Mouse (Mus musculus) testis, adult 2 months (tissue): Measurements from ENCODE around the gene Btbd7. TPM values are rescaled to one million over a fixed set of nuclear protein-coding genes. Genes with fewer than 3 reads are reported as not detected.

Experiments
- H3K27ac ChIP-seq: fragments of 200-500 bp; 2 replicates; pipeline ENCODE4 v1.5.1; 2012; ENCODE audit warnings: low read depth, low read length; ENCODE audit not compliant: control insufficient read depth, insufficient read depth
- H3K27me3 ChIP-seq: fragments of 200-500 bp; 2 replicates; pipeline ENCODE4 v1.6.1; 2012; ENCODE audit warnings: mild to moderate bottlenecking, low read length, moderate library complexity; ENCODE audit not compliant: control insufficient read depth, insufficient read depth
- H3K36me3 ChIP-seq: fragments of 200-500 bp; 2 replicates; pipeline ENCODE4 v1.6.1; 2012; ENCODE audit warnings: mild to moderate bottlenecking, low read length; ENCODE audit not compliant: control insufficient read depth, insufficient read depth
- H3K4me1 ChIP-seq: fragments of 200-500 bp; 2 replicates; pipeline ENCODE4 v1.6.1; 2012; ENCODE audit warnings: low read length; ENCODE audit not compliant: control insufficient read depth, insufficient read depth
- H3K4me3 ChIP-seq: fragments of 200-500 bp; 2 replicates; pipeline ENCODE4 v1.5.1; 2012; ENCODE audit warnings: low read depth, mild to moderate bottlenecking, low read length, moderate library complexity, mixed read lengths; ENCODE audit not compliant: control insufficient read depth
- CTCF ChIP-seq: fragments of 200-500 bp; IDR thresholded peaks from 2 replicates; pipeline ENCODE4 v1.5.1; 2012; ENCODE audit warnings: low read depth, mild to moderate bottlenecking, inconsistent platforms, low read length, moderate library complexity; ENCODE audit not compliant: control insufficient read depth, insufficient read depth, insufficient replicate concordance
- POLR2A ChIP-seq: fragments of 200-500 bp; IDR thresholded peaks from 2 replicates; pipeline ENCODE4 v1.6.1; 2012; ENCODE audit warnings: low read depth, mild to moderate bottlenecking, inconsistent platforms, low read length, moderate library complexity; ENCODE audit not compliant: control insufficient read depth
- polyA plus RNA-seq: library from polyadenylated mRNA; depleted of rRNA; stranded (reverse); fragments of >200 nt; gene quantifications from 2 replicates; pipeline ENCODE4 v1.2.3, GENCODE M21; 2012; rRNA removed

Gene Btbd7
- polyA plus RNA-seq: 21.5 and 21.9 TPM in 2 replicates

- TF ChIP-seq CTCF: no peak
- peak; percentile 49 for TF ChIP-seq POLR2A
- Histone ChIP-seq H3K4me1 (peaks cover 8% of the 10 kb centered on the region), H3K27ac (peak within 1 kb of the TSS; percentile 94), H3K4me3 (peak within 1 kb of the TSS; percentile 98), H3K27me3 (no peaks in the 10 kb centered on the region), H3K36me3 (no peaks in the 10 kb centered on the region)
These were observed at the start of gene Btbd7 for GRCm38 (mm10) chr12:102878031-102878823. Gene Btbd7 (minus strand): TSS chr12:102878471.

- no peak for TF ChIP-seq CTCF
- no peak for TF ChIP-seq POLR2A
- H3K4me3 ChIP-seq: no peak overlapping the region
- H3K4me1 ChIP-seq: no peaks in the 10 kb centered on the region
- H3K27ac ChIP-seq: no peak overlapping the region
- no peaks in the 10 kb centered on the region for H3K27me3 ChIP-seq
- H3K36me3 ChIP-seq: no peaks in the 10 kb centered on the region
These were observed 37.8 kb upstream of the Btbd7 start for GRCm38 (mm10) chr12:102916073-102916472.

- no peak for TF ChIP-seq CTCF
- TF ChIP-seq POLR2A: no peak
- Histone ChIP-seq H3K27ac (no peak overlapping the region), H3K27me3 (no peaks in the 10 kb centered on the region), H3K4me1 (no peaks in the 10 kb centered on the region), H3K36me3 (no peaks in the 10 kb centered on the region), H3K4me3 (no peak overlapping the region)
These were observed 29.9 kb upstream of the Btbd7 start for GRCm38 (mm10) chr12:102908191-102908590.

GRCm38 (mm10) chr12:102899091-102899490 lies 20.8 kb upstream of the Btbd7 start, which contains the start of gene Cox8c:
Gene Cox8c (plus strand): TSS chr12:102899316.
- Histone ChIP-seq H3K27ac (peak within 1 kb of the TSS; percentile 98), H3K36me3 (no peaks in the 10 kb centered on the region; the same call in 1 of the 2 replicates), H3K4me3 (peak within 1 kb of the TSS; percentile 89), H3K4me1 (peaks cover 2% of the 10 kb centered on the region; the same call in 1 of the 2 replicates), H3K27me3 (no peaks in the 10 kb centered on the region)
- no peak for TF ChIP-seq CTCF
- TF ChIP-seq POLR2A: peak; percentile 96; the same call in 1 of the 2 replicates

- no peak for TF ChIP-seq CTCF
- no peak for TF ChIP-seq POLR2A
- H3K4me1 ChIP-seq: no peaks in the 10 kb centered on the region
- no peak overlapping the region for H3K27ac ChIP-seq
- H3K36me3 ChIP-seq: no peaks in the 10 kb centered on the region
- no peaks in the 10 kb centered on the region for H3K27me3 ChIP-seq
- no peak overlapping the region for H3K4me3 ChIP-seq
These were observed 10.3 kb upstream of the Btbd7 start for GRCm38 (mm10) chr12:102888568-102888967.

GRCm38 (mm10) chr12:102887366-102887765 lies 9.1 kb upstream of the Btbd7 start:
- Histone ChIP-seq H3K4me3 (no peak overlapping the region), H3K27ac (no peak overlapping the region), H3K4me1 (no peaks in the 10 kb centered on the region), H3K27me3 (no peaks in the 10 kb centered on the region), H3K36me3 (no peaks in the 10 kb centered on the region)
- TF ChIP-seq POLR2A (no peak), CTCF (no peak)

- no peaks in the 10 kb centered on the region for H3K36me3 ChIP-seq
- no peaks in the 10 kb centered on the region for H3K4me1 ChIP-seq
- TF ChIP-seq POLR2A (no peak), CTCF (peak; percentile 61; the same call in 1 of the 2 replicates)
- H3K27ac ChIP-seq: no peak overlapping the region
- H3K27me3 ChIP-seq: no peaks in the 10 kb centered on the region
- H3K4me3 ChIP-seq: no peak overlapping the region
These were observed 7.5 kb upstream of the Btbd7 start for GRCm38 (mm10) chr12:102885735-102886134.

GRCm38 (mm10) chr12:102878901-102879300 lies 630 bp upstream of the Btbd7 start:
- Histone ChIP-seq H3K27me3 (no peaks in the 10 kb centered on the region), H3K36me3 (no peaks in the 10 kb centered on the region), H3K27ac (peak overlapping the region; percentile 63; the same call in 1 of the 2 replicates), H3K4me1 (peaks cover 8% of the 10 kb centered on the region), H3K4me3 (peak overlapping the region; percentile 98)
- TF ChIP-seq POLR2A (no peak), CTCF (no peak)
